Mouse (Mus musculus) embryonic facial prominence, embryonic 11.5 days (tissue): ENCODE data around the gene Inpp5a. TPM values are rescaled to one million over a fixed set of nuclear protein-coding genes. Genes with fewer than 3 reads are reported as not detected.
A peak's percentile ranks its signal among the peaks of the same experiment; 100 is the strongest.

Experiments used
- ATAC-seq: fragments of 200-750 bp; cut with Nextera tagmentation; replicated peaks from 2 replicates; pipeline ENCODE4 v1.8.0; 2017; ENCODE audit warnings: low read depth; ENCODE audit not compliant: insufficient number of reproducible peaks, low FRiP score, low TSS enrichment
- DNase-seq: peaks from one replicate; pipeline ENCODE4 v3.0.0-alpha.2; 2015; ENCODE audit warnings: low spot score
- H3K27ac ChIP-seq: fragments of 300-500 bp; sonication (generic); replicated peaks from 2 replicates; pipeline ENCODE4 v1.5.1; 2014; ENCODE audit warnings: mild to moderate bottlenecking, low read depth, low read length, control low read depth
- H3K27me3 ChIP-seq: fragments of 300-500 bp; sonication (generic); 2 replicates; pipeline ENCODE4 v1.6.1; 2014; ENCODE audit warnings: mild to moderate bottlenecking, low read length, moderate library complexity, mixed read lengths; ENCODE audit not compliant: control insufficient read depth, insufficient read depth
- H3K36me3 ChIP-seq: fragments of 300-500 bp; sonication (generic); replicated peaks from 2 replicates; pipeline ENCODE4 v1.6.1; 2014; ENCODE audit warnings: low read depth, mild to moderate bottlenecking, low read length, moderate library complexity, mixed read lengths; ENCODE audit not compliant: control insufficient read depth, insufficient read depth
- H3K4me1 ChIP-seq: fragments of 300-500 bp; sonication (generic); 2 replicates; pipeline ENCODE4 v1.6.1; 2014; ENCODE audit warnings: low read length, mixed read lengths; ENCODE audit not compliant: control insufficient read depth, insufficient read depth
- H3K4me2 ChIP-seq: fragments of 300-500 bp; sonication (generic); 2 replicates; pipeline ENCODE4 v1.6.1; 2014; ENCODE audit warnings: low read depth, mild to moderate bottlenecking, control low read depth, low read length, moderate library complexity
- H3K4me3 ChIP-seq: fragments of 300-500 bp; sonication (generic); 2 replicates; pipeline ENCODE4 v1.5.1; 2014; ENCODE audit warnings: low read depth, low read length, control low read depth
- H3K9ac ChIP-seq: fragments of 300-500 bp; sonication (generic); replicated peaks from 2 replicates; pipeline ENCODE4 v1.6.1; 2014; ENCODE audit warnings: mild to moderate bottlenecking, control low read depth, low read length
- H3K9me3 ChIP-seq: fragments of 300-500 bp; sonication (generic); replicated peaks from 2 replicates; pipeline ENCODE4 v1.6.1; 2016; ENCODE audit warnings: mild to moderate bottlenecking, low read length, inconsistent platforms, mixed read lengths; ENCODE audit not compliant: control insufficient read depth
- WGBS: fragments of 180-500 bp; shearing (Covaris S2); extraction: QIAGEN DNeasy Blood & Tissue Kit; methylation state at CpG from one replicate; pipeline ENCODE4 v1.1.7; 2014; 5-methylcytosine and 5-hydroxymethylcytosine counted together
- polyA plus RNA-seq: library from polyadenylated mRNA; unstranded; fragments of >200 nt; fragmentation: Nextera tagmentation; extraction: Ambion mirVana; gene quantifications from 2 replicates; pipeline ENCODE4 v1.2.1, GENCODE M21; 2014

Inpp5a gene
- polyA plus RNA-seq, 1 experiment from 2014 or later, result 28.4 TPM

DNA sequence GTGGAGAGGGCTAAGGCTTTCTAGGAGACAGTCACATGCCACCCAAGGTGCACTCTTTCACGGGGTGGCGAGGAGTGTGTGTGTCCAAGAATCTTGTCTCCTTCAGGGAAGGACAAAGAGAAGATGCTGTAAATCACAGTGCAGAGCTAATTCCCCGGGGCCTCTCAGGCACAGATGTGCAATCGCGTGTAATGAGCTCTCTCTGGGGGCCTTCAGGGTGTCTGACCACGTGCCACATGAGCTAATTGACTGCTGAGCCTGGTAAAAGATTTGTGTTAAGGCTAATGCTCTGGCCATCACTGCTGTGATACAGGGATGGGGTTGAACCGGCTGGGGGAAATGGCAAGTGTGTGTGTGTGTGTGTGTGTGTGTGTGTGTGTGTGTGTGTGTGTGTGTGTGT, 199.0 kb downstream of the Inpp5a start:
- no peak for DNase-seq
- ATAC-seq, result no peak

DNA sequence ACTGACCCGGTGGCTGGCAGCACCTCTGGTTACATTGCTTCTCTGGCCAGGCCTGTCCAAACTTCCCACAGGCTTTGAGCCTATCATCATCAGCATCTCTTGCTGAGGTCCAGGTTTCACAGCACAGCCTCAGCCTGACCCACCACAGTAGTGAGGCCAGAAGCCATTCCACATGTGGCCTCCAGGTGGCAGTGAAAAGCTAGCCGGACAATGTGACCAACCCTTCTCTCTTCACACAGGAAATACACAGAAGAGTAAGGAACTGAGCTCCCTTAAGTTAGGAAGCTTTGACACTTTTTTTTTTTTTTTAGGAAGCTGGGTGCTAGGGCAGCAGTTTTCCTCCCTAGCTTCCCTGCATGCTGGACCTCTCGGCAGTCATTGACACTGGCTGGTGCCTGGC, 201.4 kb downstream of the Inpp5a start:
- no peaks in the 10 kb centered on the region for H3K4me1 ChIP-seq
- ATAC-seq (no peak), DNase-seq (peak; percentile 63)
- WGBS, result 34% methylated on average over 3 of the region's 3 CpGs
- peaks cover 20% of the 10 kb centered on the region for H3K27me3 ChIP-seq
- no peaks in the 10 kb centered on the region for H3K36me3 ChIP-seq
- no peak overlapping the region for H3K9ac ChIP-seq
- no peak overlapping the region for H3K4me2 ChIP-seq
- no peak overlapping the region for H3K4me3 ChIP-seq
- H3K9me3 ChIP-seq, result no peaks in the 10 kb centered on the region
- no peak overlapping the region for H3K27ac ChIP-seq

More for the DNA sequence above, 199.0 kb downstream of the Inpp5a start:
- H3K4me2 ChIP-seq, result no peak overlapping the region
- H3K9me3 ChIP-seq, result no peaks in the 10 kb centered on the region
- no peaks in the 10 kb centered on the region for H3K4me1 ChIP-seq
- no peak overlapping the region for H3K4me3 ChIP-seq
- WGBS, result 51% methylated on average over 7 of the region's 7 CpGs
- peaks cover 38% of the 10 kb centered on the region for H3K27me3 ChIP-seq
- no peak overlapping the region for H3K27ac ChIP-seq
- H3K9ac ChIP-seq, result no peak overlapping the region
- no peaks in the 10 kb centered on the region for H3K36me3 ChIP-seq

DNA sequence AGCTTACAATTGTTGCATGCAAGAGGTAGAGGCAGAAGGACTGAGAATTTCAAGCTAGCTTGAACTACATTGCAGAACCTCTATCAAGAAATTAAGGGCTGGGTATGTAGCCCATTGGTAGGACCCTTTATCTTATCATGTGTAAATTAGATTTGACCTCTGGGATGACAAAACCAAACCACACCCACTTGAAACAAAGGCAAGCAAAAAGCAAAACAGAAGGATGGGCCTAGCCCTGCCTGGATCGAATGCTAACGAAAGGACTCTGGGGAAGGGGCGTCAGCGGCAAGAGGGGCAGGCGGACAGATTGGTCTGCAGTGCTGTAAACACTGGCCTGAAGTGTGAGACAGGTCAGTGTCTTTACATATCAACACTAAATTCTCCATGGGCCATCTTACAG, 202.4 kb downstream of the Inpp5a start:
- Histone ChIP-seq H3K4me2 (no peak overlapping the region), H3K4me3 (no peak overlapping the region), H3K27me3 (peaks cover 12% of the 10 kb centered on the region), H3K9me3 (no peaks in the 10 kb centered on the region), H3K36me3 (no peaks in the 10 kb centered on the region), H3K27ac (no peak overlapping the region), H3K4me1 (no peaks in the 10 kb centered on the region), H3K9ac (no peak overlapping the region)
- DNase-seq (no peak), ATAC-seq (no peak)
- 88% methylated on average over 5 of the region's 5 CpGs for WGBS

DNA sequence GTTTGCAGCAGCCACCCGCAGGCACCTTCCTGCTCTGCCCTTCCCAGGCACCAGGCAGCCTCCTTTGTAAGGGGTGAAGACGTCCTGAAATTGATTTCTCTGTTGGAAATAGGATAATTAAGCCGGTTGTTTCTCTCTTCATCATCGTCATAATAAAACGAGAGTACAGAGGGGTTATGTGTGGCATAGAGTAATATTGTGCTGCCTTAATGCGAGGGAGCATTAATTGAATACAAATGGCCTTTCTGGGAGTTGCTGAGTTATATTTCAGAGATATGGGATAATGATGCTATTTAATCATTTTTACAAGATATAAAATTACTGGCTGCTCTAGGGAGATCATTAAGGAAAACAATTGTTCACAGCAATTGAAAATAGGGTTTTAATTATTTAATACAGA, 206.4 kb downstream of the Inpp5a start:
- no peak overlapping the region for H3K9ac ChIP-seq
- ATAC-seq (no peak), DNase-seq (no peak)
- H3K4me3 ChIP-seq, result no peak overlapping the region
- no peaks in the 10 kb centered on the region for H3K4me1 ChIP-seq
- no peaks in the 10 kb centered on the region for H3K9me3 ChIP-seq
- H3K4me2 ChIP-seq, result no peak overlapping the region
- no peaks in the 10 kb centered on the region for H3K27me3 ChIP-seq
- 73% methylated on average over 6 of the region's 6 CpGs for WGBS
- H3K36me3 ChIP-seq, result no peaks in the 10 kb centered on the region
- H3K27ac ChIP-seq, result no peak overlapping the region

DNA sequence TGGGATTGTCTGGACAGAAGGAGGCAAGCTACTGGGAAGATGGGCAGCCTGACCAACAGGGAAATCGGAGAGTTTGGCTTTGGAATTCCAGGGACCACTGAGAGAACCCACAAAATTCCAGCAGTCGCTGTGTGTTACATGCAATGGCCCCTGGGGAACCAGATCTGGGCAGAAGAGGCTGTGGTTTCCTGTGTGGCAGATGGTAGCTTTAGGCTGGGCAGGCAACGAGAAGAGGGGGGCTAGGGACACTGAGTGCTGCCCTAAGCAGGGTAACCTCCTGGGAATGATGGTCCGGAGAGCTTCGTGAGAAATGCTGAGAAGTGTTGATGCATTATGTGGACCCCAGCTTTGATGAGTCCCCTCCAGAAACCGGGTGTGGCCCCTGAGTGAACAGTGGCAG, 207.0 kb downstream of the Inpp5a start:
- Histone ChIP-seq H3K9me3 (no peaks in the 10 kb centered on the region), H3K4me2 (no peak overlapping the region), H3K4me3 (no peak overlapping the region), H3K27me3 (no peaks in the 10 kb centered on the region), H3K9ac (no peak overlapping the region), H3K36me3 (no peaks in the 10 kb centered on the region), H3K27ac (no peak overlapping the region), H3K4me1 (no peaks in the 10 kb centered on the region)
- no peak; the same call in 1 of the 2 replicates for ATAC-seq
- no peak for DNase-seq
- WGBS, result 63% methylated on average over 6 of the region's 6 CpGs

DNA sequence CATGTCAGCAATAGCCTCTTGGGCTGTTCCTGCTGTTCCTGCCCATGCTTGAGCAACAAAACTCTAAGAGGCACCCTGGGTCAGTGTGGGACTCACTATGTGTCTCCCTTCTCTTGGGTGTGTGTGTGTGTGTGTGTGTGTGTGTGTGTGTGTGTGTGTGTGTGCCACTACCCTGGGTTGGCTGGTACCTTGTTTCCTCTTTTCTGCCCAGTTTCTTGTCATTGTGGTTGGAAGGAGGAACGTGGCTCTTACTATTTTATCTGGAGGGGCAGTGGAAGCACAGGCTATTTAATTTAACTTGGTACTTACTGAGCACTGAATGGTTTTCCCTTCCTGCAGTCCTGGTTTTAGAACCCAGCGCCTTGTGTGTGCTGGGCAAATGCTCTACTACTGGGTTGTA, 221.4 kb downstream of the Inpp5a start:
- 84% methylated on average over 2 of the region's 2 CpGs for WGBS
- H3K4me1 ChIP-seq, result no peaks in the 10 kb centered on the region
- H3K4me2 ChIP-seq, result no peak overlapping the region
- H3K27ac ChIP-seq, result no peak overlapping the region
- H3K4me3 ChIP-seq, result no peak overlapping the region
- no peaks in the 10 kb centered on the region for H3K27me3 ChIP-seq
- ATAC-seq, result no peak
- no peaks in the 10 kb centered on the region for H3K9me3 ChIP-seq
- H3K36me3 ChIP-seq, result no peaks in the 10 kb centered on the region
- DNase-seq, result no peak
- H3K9ac ChIP-seq, result no peak overlapping the region

DNA sequence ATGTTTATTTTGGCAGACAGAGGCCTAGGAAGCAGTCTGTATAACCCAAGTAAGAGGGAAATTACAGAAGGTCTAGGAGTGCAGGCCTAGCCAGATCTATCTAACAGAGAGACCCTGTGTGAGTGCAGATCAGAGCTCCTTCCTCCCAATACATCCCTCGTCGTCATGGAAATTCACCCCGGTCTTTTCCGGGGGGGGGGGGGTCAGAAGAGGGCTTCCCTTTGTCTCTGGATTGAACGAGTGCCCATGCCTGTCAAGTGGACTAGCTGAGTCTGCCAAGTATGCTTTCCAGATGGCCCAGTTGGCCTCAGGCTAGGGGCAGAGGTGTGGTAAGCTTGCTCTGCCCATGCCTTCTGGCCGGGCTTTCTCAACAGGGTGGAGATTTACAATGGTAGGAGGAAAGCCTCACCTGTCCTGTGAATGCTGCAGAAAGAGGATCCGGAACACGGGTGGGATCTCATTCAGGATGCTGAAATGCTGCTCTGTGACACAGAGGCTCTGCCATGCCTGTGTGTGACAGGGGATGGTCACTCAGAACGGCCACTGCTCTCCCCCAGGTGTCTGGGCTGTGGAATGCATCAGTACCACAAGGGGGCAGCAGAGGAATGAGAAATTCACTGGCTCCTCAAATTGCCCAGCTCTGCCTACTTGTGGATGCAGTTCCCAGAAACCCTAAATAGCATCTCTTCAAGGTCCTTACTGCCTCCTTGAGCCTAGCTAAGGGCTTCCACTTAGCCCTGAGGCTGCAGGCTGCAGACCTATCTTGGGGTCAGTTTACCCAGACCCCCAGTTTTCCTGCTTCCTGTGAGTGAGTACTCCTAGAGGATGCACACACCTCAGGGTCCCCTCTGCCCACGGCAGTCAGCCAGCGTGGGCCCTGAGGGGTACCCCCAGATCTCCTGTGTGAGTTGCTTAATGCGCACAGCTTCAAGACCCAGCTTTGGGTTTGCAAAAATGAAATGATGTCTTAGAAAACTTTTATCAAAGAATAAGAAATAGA, 227.2 kb downstream of the Inpp5a start:
- Histone ChIP-seq H3K27ac (no peak overlapping the region), H3K27me3 (no peaks in the 10 kb centered on the region), H3K4me2 (no peak overlapping the region), H3K9me3 (no peaks in the 10 kb centered on the region), H3K9ac (no peak overlapping the region), H3K4me3 (no peak overlapping the region), H3K36me3 (no peaks in the 10 kb centered on the region), H3K4me1 (no peaks in the 10 kb centered on the region)
- peak; percentile 83 for DNase-seq
- ATAC-seq, result peak; percentile 41; the same call in 1 of the 2 replicates
- 46% methylated on average over 12 of the region's 12 CpGs for WGBS

DNA sequence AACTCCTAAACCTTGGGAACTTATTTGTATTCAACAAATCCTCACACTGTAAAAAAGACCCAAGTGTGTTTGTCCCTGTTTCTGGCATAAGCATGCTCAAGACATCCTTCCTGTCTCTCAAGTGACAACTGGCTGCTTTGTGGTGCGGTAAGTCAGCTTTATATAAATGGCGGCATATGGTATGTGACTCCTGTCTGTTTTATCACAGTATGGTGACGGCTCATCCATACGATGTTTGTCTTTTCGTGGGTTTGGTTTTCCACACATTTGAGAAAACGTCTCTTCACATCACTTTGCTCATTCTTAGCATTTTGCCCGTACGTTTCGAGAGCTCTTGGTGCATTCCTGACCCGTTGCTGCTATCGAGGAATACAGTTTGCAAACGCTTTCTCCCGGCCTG, 233.7 kb downstream of the Inpp5a start:
- DNase-seq, result no peak

More for the DNA sequence above, 233.7 kb downstream of the Inpp5a start:
- no peaks in the 10 kb centered on the region for H3K27me3 ChIP-seq
- H3K9me3 ChIP-seq, result no peaks in the 10 kb centered on the region
- 87% methylated on average over 13 of the region's 13 CpGs for WGBS
- H3K36me3 ChIP-seq, result no peaks in the 10 kb centered on the region
- H3K4me3 ChIP-seq, result no peak overlapping the region
- H3K9ac ChIP-seq, result no peak overlapping the region
- ATAC-seq, result no peak
- H3K4me2 ChIP-seq, result no peak overlapping the region
- H3K4me1 ChIP-seq, result no peaks in the 10 kb centered on the region
- no peak overlapping the region for H3K27ac ChIP-seq
